Mouse (Mus musculus) hindbrain, embryonic 14.5 days (tissue): ENCODE results near the gene Utp14b. TPM values are rescaled to one million over a fixed set of nuclear protein-coding genes. Genes with fewer than 3 reads are reported as not detected.

Experiments
- ATAC-seq: fragments of 200-750 bp; cut with Nextera tagmentation; 2 replicates; pipeline ENCODE4 v1.8.0; 2017; ENCODE audit warnings: moderate number of reproducible peaks, mild to moderate bottlenecking, moderate TSS enrichment, moderate library complexity; ENCODE audit not compliant: low FRiP score
- DNase-seq: peaks from one replicate; pipeline ENCODE4 v3.0.0-alpha.2; 2015; ENCODE audit warnings: low spot score
- H3K27ac ChIP-seq: fragments of 300-500 bp; sonication (generic); 2 replicates; pipeline ENCODE4 v1.5.1; 2014; ENCODE audit warnings: mild to moderate bottlenecking, moderate library complexity
- H3K27me3 ChIP-seq: fragments of 300-500 bp; sonication (generic); 2 replicates; pipeline ENCODE4 v1.6.1; 2014; ENCODE audit warnings: mild to moderate bottlenecking, low read length, mixed read lengths; ENCODE audit not compliant: control insufficient read depth, insufficient read depth
- H3K36me3 ChIP-seq: fragments of 300-500 bp; sonication (generic); replicated peaks from 2 replicates; pipeline ENCODE4 v1.6.1; 2014; ENCODE audit not compliant: control insufficient read depth, insufficient read depth
- H3K4me1 ChIP-seq: fragments of 300-500 bp; sonication (generic); replicated peaks from 2 replicates; pipeline ENCODE4 v1.6.1; 2014; ENCODE audit warnings: antibody characterized with exemption, low read length, mixed read lengths; ENCODE audit not compliant: control insufficient read depth, insufficient read depth
- H3K4me2 ChIP-seq: fragments of 300-500 bp; sonication (generic); replicated peaks from 2 replicates; pipeline ENCODE4 v1.6.1; 2014; ENCODE audit warnings: mild to moderate bottlenecking, moderate library complexity
- H3K4me3 ChIP-seq: fragments of 300-500 bp; sonication (generic); replicated peaks from 2 replicates; pipeline ENCODE4 v1.5.1; 2014; ENCODE audit warnings: mild to moderate bottlenecking, low read length
- H3K9ac ChIP-seq: fragments of 300-500 bp; sonication (generic); 2 replicates; pipeline ENCODE4 v1.6.1; 2014
- H3K9me3 ChIP-seq: fragments of 300-500 bp; sonication (generic); 2 replicates; pipeline ENCODE4 v1.6.1; 2016; ENCODE audit warnings: low read length; ENCODE audit not compliant: control insufficient read depth
- WGBS: fragments of 180-500 bp; shearing (Covaris S2); extraction: QIAGEN DNeasy Blood & Tissue Kit; methylation state at CpG from one replicate; pipeline ENCODE4 v1.1.7; 2014; 5-methylcytosine and 5-hydroxymethylcytosine counted together
- polyA plus RNA-seq: library from polyadenylated mRNA; unstranded; fragments of >200 nt; fragmentation: Nextera tagmentation; extraction: Ambion mirVana; gene quantifications from 2 replicates; pipeline ENCODE4 v1.2.1, GENCODE M21; 2014

The Utp14b gene
- 2.9 and 4.3 TPM in 2 replicates for polyA plus RNA-seq

DNA sequence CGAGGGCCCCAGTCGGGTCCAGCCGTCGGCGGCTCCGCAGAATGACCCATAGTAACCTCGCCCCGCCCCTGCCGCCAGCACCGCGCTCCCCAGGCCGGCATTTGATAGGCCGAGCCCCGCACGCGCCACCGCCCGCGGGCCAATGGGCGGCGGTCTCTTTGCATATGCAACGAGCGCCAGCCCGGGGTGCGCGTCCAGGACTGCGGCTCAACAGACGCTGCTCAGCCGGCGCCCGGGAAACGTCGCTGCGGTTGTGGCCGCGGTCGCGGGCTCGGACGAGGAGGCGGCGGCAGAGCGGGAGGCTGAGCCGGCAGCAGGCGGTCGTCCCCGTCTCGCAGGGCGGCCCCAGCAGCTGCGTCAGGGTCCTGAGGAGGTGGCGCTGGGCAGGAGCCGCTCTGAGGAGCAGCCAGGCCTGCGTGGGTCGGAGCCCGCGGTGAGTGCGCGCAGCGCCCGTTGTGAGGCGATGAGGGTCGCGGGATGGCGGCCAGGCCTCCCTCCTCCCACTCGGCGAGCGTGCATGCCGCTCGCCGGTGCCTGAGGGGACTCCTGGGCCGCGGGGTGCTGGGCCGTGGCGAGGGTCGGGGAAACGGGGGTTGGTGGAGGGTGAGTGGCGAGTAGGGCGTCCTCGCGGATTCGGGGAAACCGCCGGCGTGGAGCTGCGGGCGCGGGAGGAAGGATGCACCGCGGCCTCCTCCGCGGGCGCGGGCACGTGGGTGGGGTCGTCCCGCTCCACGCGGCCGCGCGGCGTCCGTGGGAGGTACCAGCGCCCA lies at the start of gene Utp14b, which contains the start of gene Acsl3:
TSS of gene Utp14b (plus strand) at position 368 of the 770 bp plus-strand sequence.
TSS of gene Acsl3 (plus strand) at position 155 of the 770 bp plus-strand sequence.
- DNase-seq (peak; percentile 97), ATAC-seq (peak; percentile 100)
- Histone ChIP-seq H3K4me1 (peaks cover 27% of the 10 kb centered on the region), H3K4me3 (peak within 1 kb of the TSS; percentile 83), H3K9me3 (no peaks in the 10 kb centered on the region), H3K4me2 (peak within 1 kb of the TSS; percentile 63), H3K27me3 (no peaks in the 10 kb centered on the region), H3K36me3 (no peaks in the 10 kb centered on the region), H3K9ac (peak within 1 kb of the TSS; percentile 94), H3K27ac (peak within 1 kb of the TSS; percentile 98)
- WGBS, result under 1% methylated on average over 100 of the region's 104 CpGs

DNA sequence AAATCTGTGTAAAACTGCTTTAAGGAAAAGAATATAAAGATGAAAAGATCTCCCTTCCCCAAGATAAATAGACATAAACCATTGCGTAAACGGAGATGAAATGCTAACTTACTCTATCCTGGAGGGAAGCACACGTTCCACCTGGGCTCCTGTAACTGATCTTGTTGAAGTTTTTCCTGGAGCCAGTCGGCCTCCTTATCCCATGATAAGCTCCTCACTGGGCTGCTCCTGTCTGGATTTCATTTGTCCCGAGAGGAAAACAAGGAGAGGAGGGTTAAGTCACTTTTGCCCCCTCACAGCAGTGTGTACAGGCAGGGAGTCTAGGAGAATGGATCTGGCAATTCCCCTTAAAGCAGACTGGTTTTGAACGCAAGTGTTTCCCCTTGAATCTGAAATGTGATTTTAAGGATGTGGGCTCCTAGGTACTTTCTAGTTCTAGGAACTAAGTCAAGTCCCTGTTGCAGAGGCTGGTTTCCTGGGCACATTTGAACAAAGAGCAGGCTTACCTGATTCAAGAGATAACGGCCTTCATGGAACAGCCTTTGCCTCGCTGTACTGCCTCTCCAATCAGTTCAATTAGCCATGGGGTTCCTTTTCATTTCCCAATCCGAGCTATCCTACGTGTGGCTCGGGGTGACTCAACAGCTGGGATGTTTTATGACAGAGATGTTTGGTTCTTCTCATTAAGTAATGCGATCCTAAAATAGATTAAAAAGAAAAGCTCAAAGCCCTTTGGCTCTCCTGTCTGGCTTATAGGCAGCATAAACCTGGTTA lies 48.5 kb upstream of the Utp14b start:
- ATAC-seq (no peak), DNase-seq (no peak)
- H3K9ac ChIP-seq, result no peak overlapping the region
- no peaks in the 10 kb centered on the region for H3K27me3 ChIP-seq
- H3K4me2 ChIP-seq, result no peak overlapping the region
- no peaks in the 10 kb centered on the region for H3K36me3 ChIP-seq
- no peaks in the 10 kb centered on the region for H3K9me3 ChIP-seq
- H3K27ac ChIP-seq, result no peak overlapping the region
- no peak overlapping the region for H3K4me3 ChIP-seq
- H3K4me1 ChIP-seq, result no peaks in the 10 kb centered on the region
- 47% methylated on average over 12 of the region's 12 CpGs for WGBS

DNA sequence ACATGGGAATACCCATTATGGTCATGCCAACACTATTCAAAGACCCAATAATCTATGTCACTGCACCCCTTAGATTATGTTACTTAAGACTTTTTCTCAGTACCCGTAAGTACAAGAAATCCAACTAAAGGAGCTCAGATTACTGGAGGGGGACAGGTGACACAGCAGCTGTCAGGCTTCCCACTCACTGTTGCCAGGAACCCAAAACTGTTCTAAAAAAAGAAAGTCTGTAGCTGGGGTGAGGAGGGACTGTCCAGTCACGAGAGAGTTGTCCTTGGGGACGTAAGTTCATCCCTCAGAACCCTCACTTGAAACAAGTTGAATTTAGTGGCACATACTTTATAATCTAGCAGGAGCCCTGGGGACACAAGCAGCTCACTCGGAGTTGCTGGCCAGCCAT lies 46.8 kb upstream of the Utp14b start:
- WGBS, result 80% methylated on average over 4 of the region's 4 CpGs
- DNase-seq (no peak), ATAC-seq (no peak)
- Histone ChIP-seq H3K4me3 (no peak overlapping the region), H3K4me1 (no peaks in the 10 kb centered on the region), H3K27me3 (no peaks in the 10 kb centered on the region), H3K36me3 (no peaks in the 10 kb centered on the region), H3K9ac (no peak overlapping the region), H3K9me3 (no peaks in the 10 kb centered on the region), H3K27ac (no peak overlapping the region), H3K4me2 (no peak overlapping the region)

DNA sequence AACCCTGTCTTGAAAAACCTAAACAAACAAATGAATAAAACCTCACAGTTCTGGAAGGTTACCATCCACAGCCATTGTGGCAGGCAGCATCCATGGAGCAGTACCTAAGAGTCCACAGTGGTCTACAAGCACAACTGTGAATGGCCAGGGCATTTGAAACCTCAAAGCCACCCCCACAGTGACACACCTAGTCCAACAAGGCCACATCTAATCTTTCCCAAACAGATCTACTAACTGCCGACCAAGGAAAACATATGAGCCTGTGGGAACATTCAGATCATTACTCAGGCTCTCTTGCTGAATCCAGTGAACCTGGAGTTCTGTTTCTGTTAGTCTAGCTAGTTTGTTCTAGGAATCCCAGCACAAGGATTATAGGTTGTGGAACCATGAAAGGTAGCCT lies 44.9 kb upstream of the Utp14b start:
- Histone ChIP-seq H3K4me3 (no peak overlapping the region), H3K27me3 (no peaks in the 10 kb centered on the region), H3K4me1 (no peaks in the 10 kb centered on the region), H3K9me3 (no peaks in the 10 kb centered on the region), H3K9ac (no peak overlapping the region), H3K36me3 (no peaks in the 10 kb centered on the region), H3K4me2 (no peak overlapping the region), H3K27ac (no peak overlapping the region)
- ATAC-seq (no peak), DNase-seq (no peak)
- 93% methylated on average over 1 of the region's 1 CpGs for WGBS

DNA sequence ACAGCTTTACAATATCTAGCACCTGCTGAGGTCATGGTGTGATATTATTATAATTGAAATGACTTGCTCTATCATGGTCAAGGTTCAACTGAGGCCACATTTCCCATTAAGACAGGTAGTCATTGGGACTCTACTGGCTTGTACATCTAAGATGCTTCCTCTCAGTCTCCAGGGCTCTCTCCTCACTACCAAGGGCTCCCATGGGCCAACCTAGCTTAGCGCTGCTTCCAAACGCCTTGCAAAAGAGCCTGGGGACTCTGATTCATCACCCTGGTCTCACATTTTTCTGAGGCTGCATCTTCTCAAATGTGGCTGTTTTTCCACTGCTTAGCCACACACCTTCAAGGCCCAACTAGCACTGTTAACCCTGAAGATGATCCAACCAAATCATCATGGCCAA lies 33.5 kb upstream of the Utp14b start:
- Histone ChIP-seq H3K36me3 (no peaks in the 10 kb centered on the region), H3K27ac (no peak overlapping the region), H3K27me3 (no peaks in the 10 kb centered on the region), H3K9ac (no peak overlapping the region), H3K9me3 (no peaks in the 10 kb centered on the region), H3K4me3 (no peak overlapping the region), H3K4me2 (no peak overlapping the region), H3K4me1 (no peaks in the 10 kb centered on the region)
- no peak for DNase-seq
- ATAC-seq, result no peak
- 93% methylated on average over 2 of the region's 2 CpGs for WGBS

DNA sequence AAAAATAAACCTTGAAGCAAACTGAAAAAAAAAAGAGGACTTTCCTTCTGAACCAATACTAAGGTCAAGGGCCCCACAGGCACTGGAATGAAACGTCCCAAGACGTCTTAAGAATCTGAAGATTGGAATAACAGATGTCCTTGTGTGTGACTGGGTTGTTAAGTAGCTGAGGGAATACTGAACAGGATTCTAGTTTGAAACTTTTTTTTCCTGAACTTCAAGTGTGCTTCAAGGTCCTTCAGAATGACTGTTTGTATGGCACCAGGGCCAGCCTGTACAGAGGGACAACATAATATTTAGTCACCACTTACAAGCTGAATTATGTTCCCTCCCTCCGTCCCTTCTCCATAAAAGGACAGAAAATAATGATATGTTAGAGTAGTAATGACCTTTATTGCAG lies 23.4 kb upstream of the Utp14b start:
- H3K9ac ChIP-seq, result no peak overlapping the region
- H3K4me1 ChIP-seq, result no peaks in the 10 kb centered on the region
- H3K27me3 ChIP-seq, result no peaks in the 10 kb centered on the region
- no peaks in the 10 kb centered on the region for H3K36me3 ChIP-seq
- DNase-seq (no peak), ATAC-seq (no peak)
- no peak overlapping the region for H3K27ac ChIP-seq
- no peak overlapping the region for H3K4me3 ChIP-seq
- no peaks in the 10 kb centered on the region for H3K9me3 ChIP-seq
- WGBS, result 67% methylated on average over 3 of the region's 3 CpGs
- H3K4me2 ChIP-seq, result no peak overlapping the region

GRCm38 (mm10) chr1:78640871-78641270 lies 17.0 kb upstream of the Utp14b start:
- no peaks in the 10 kb centered on the region for H3K27me3 ChIP-seq
- no peak overlapping the region for H3K27ac ChIP-seq
- ATAC-seq, result no peak

DNA sequence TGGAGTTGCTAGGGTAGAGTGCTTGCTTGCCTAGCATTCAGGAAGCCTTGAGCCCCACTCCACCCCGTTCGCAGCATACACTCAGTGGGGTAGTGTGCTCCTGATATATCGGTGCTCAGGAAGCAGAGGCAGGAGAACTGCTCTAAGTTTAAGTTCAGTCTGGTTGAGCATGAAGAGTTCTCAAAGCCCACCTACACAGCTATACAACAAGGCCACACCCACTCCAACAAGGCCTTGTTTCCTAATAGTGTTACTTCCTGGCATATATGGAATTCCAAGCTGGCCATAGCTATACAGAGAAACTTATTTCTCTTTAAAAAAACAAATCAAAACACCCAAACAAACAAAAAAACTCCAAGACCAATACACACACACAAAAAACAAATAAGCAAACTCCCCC lies 16.0 kb upstream of the Utp14b start:
- Histone ChIP-seq H3K4me1 (no peaks in the 10 kb centered on the region), H3K4me3 (no peak overlapping the region), H3K9ac (no peak overlapping the region), H3K4me2 (no peak overlapping the region), H3K36me3 (no peaks in the 10 kb centered on the region), H3K9me3 (no peaks in the 10 kb centered on the region), H3K27me3 (no peaks in the 10 kb centered on the region), H3K27ac (no peak overlapping the region)
- no peak for ATAC-seq
- DNase-seq, result no peak
- 94% methylated on average over 3 of the region's 3 CpGs for WGBS

More at GRCm38 (mm10) chr1:78640871-78641270, 17.0 kb upstream of the Utp14b start:
- Histone ChIP-seq H3K4me2 (no peak overlapping the region), H3K4me1 (no peaks in the 10 kb centered on the region), H3K4me3 (no peak overlapping the region), H3K9ac (no peak overlapping the region), H3K36me3 (no peaks in the 10 kb centered on the region), H3K9me3 (no peaks in the 10 kb centered on the region)
- DNase-seq, result no peak

DNA sequence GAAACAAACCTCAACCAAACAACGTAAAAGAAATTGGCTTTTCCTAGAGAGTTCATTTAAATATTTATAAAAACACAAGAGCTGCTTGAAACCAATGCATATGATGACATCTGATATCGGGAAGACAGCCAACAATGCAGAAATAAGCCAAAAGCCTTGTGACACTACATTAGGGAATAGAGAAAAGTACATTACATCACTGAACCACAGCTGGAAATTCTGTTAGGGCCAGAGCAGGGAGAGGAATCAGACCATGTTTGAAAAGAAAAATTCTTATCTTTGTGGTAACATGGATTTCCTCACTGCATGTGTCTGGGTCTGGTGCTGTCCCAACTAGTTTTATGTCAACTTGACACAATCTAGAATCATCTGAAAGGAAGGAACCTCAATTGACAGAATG lies 15.6 kb upstream of the Utp14b start:
- H3K4me1 ChIP-seq, result no peaks in the 10 kb centered on the region
- H3K4me3 ChIP-seq, result no peak overlapping the region
- no peak overlapping the region for H3K27ac ChIP-seq
- no peak for DNase-seq
- ATAC-seq, result no peak
- H3K4me2 ChIP-seq, result no peak overlapping the region
- H3K36me3 ChIP-seq, result no peaks in the 10 kb centered on the region
- 86% methylated on average over 2 of the region's 2 CpGs for WGBS
- no peaks in the 10 kb centered on the region for H3K27me3 ChIP-seq
- H3K9me3 ChIP-seq, result no peaks in the 10 kb centered on the region
- H3K9ac ChIP-seq, result no peak overlapping the region
